24 mouse cellular contexts compared by ENCODE assay signal in the genomic region with DNA sequence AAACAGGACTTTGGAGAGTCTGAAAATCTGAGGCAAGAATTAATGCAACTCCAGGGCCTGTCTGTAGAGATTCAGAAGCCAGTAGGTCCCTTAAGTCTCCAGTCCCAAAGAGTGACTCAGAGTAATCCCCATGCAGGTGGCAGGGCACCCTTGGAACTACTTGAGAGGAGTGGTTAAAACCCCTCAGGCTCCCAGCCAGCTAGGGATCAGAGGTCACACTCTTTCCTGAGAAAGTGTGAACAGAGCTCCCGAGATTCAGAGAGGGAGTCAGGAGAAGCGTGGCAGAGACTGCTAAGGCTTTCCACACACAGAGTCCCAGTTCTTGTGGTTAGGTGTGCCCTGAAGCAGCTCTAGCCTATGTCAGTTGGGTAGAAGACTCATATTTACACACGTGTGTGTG. TPM values are rescaled to one million over a fixed set of nuclear protein-coding genes. Genes with fewer than 3 reads are reported as not detected.
A peak's percentile ranks its signal among the peaks of the same experiment; 100 is the strongest.
DNase-seq lines count a peak whose midpoint lies in the region; ATAC-seq lines count a peak whose summit lies in the region.
"Had no signal": no experiment of that assay in that cellular context is flagged by ENCODE, and none has a peak within 500 bp of the region (broad histone marks: within the 10 kb centered on the region; RNA-seq: fewer than 3 reads in every experiment).

No protein-coding gene starts in this region.

- DNase-seq in kidney, adult 11 months = peak; percentile 30
- DNase-seq in kidney, adult 9 months = peak; percentile 50
- DNase-seq in lung, adult 18-20 months = peak; percentile 69 to 75
- DNase-seq in lung, postnatal 36 days = peak; percentile 76
- DNase-seq in natural killer cell, adult 2 months (ENCODE audit: low spot score in 2 of 2) = no peak
- DNase-seq in heart, adult 8-10 months (ENCODE audit: low spot score) = no peak
- DNase-seq in retina, postnatal 1 day = no peak
- DNase-seq: adrenal gland, adult 2 months; cerebellum, adult 11-12 months; cerebellum, postnatal 10 days; forebrain, postnatal 0 days; gastrocnemius, postnatal 25 days; heart, adult 18-20 months; layer of hippocampus, postnatal 36 days; liver, postnatal 0 days; right cerebral cortex, postnatal 25 days; thymus, postnatal 25 days had no signal

- 0 out of 2 replicates have a peak, but pooled peaks cover 5% of the 10 kb centered on the region for H3K4me1 ChIP-seq in kidney, embryonic 14.5 days (ENCODE audit: control insufficient read depth, insufficient read depth, low read length)
- H3K4me1 ChIP-seq: hindbrain, embryonic 12.5 days; midbrain, embryonic 12.5 days had no signal

- no peaks in the 10 kb centered on the region for H3K9me3 ChIP-seq in kidney, embryonic 14.5 days (ENCODE audit: control insufficient read depth, low read length)
- H3K9me3 ChIP-seq: forebrain, embryonic 10.5 days; heart, embryonic 13.5 days; hindbrain, embryonic 12.5 days; limb, embryonic 12.5 days; midbrain, embryonic 12.5 days had no signal

- no peak overlapping the region for H3K9ac ChIP-seq in kidney, embryonic 14.5 days (ENCODE audit: low read depth, low read length)
- H3K9ac ChIP-seq: forebrain, postnatal 0 days; heart, embryonic 13.5 days; hindbrain, embryonic 12.5 days; limb, embryonic 12.5 days; liver, postnatal 0 days; midbrain, embryonic 12.5 days had no signal

- no peaks in the 10 kb centered on the region for H3K36me3 ChIP-seq in kidney, embryonic 14.5 days (ENCODE audit: control insufficient read depth, insufficient read depth, low read length)
- H3K36me3 ChIP-seq: forebrain, embryonic 10.5 days; heart, embryonic 13.5 days; hindbrain, embryonic 12.5 days; limb, embryonic 12.5 days; midbrain, embryonic 12.5 days had no signal

- ATAC-seq in kidney, embryonic 14.5 days (ENCODE audit: low FRiP score, low TSS enrichment) = no peak
- ATAC-seq: forebrain, postnatal 0 days; liver, postnatal 0 days had no signal

- no peak overlapping the region for H3K4me3 ChIP-seq in kidney, embryonic 14.5 days (ENCODE audit: low read length)
- H3K4me3 ChIP-seq: forebrain, embryonic 10.5 days; heart, embryonic 13.5 days; hindbrain, embryonic 12.5 days; limb, embryonic 12.5 days; midbrain, embryonic 12.5 days had no signal

- H3K4me2 ChIP-seq in kidney, embryonic 14.5 days (replicated peaks; ENCODE audit: low read depth, low read length) = no peak overlapping the region
- H3K4me2 ChIP-seq: heart, embryonic 13.5 days; hindbrain, embryonic 12.5 days; limb, embryonic 12.5 days; liver, embryonic 11.5 days; midbrain, embryonic 12.5 days had no signal

- no peak overlapping the region for H3K27ac ChIP-seq in kidney, embryonic 14.5 days (ENCODE audit: low read depth, low read length)
- H3K27ac ChIP-seq: forebrain, embryonic 10.5 days; heart, embryonic 13.5 days; hindbrain, embryonic 12.5 days; limb, embryonic 12.5 days; midbrain, embryonic 12.5 days had no signal

- WGBS in kidney, embryonic 14.5 days = 48% methylated on average over 3 of the region's 3 CpGs

- no peaks in the 10 kb centered on the region for H3K27me3 ChIP-seq in kidney, embryonic 14.5 days (ENCODE audit: control insufficient read depth, insufficient read depth, low read length)
- H3K27me3 ChIP-seq: heart, embryonic 13.5 days; hindbrain, embryonic 12.5 days; limb, embryonic 12.5 days; midbrain, embryonic 12.5 days had no signal

RNA-seq across cellular contexts. Expression of gene Eif2d, which starts 40.8 kb away (rescaled TPM):
- polyA plus RNA-seq in kidney, embryonic 14.5 days (2014; fragmentation: Nextera tagmentation; extraction: Ambion mirVana) = 51.7 and 67.9 TPM in 2 replicates
- 10 to 100 TPM; 34.1 to 41.0 (median 37.0) TPM for total RNA-seq in heart, adult 8-10 months (2022)

RNA-seq across cellular contexts. Expression of gene Rassf5, which starts 51.3 kb away (rescaled TPM):
- polyA plus RNA-seq in kidney, embryonic 14.5 days (2014; fragmentation: Nextera tagmentation; extraction: Ambion mirVana) = 1.6 and 1.8 TPM in 2 replicates
- 1 to 10 TPM; 1.4 to 2.6 (median 1.5) TPM for total RNA-seq in heart, adult 8-10 months (2022)

RNA-seq across cellular contexts. Expression of gene Dyrk3, which starts 55.6 kb away (rescaled TPM):
- 6.0 and 6.3 TPM in 2 replicates for polyA plus RNA-seq in kidney, embryonic 14.5 days (2014; fragmentation: Nextera tagmentation; extraction: Ambion mirVana)
- total RNA-seq in heart, adult 8-10 months (2022) = under 1 TPM; 0.25 to 0.71 (median 0.53) TPM
- total RNA-seq: gastrocnemius, postnatal 25 days had no signal

Comparison
In these comparisons a context has a peak if more than half of its experiments do, and no peak if none do; other contexts are left out.
1. DNase-seq: peak in kidney, adult 11 months (single experiment), kidney, adult 9 months (single experiment), lung, adult 18-20 months (2 of 2) and lung, postnatal 36 days (single experiment); none in natural killer cell, adult 2 months (0 of 2), heart, adult 8-10 months (single experiment) and retina, postnatal 1 day (single experiment).